Mouse (Mus musculus): ENCODE data around the gene Gtpbp8. TPM values are rescaled to one million over a fixed set of nuclear protein-coding genes. Genes with fewer than 3 reads are reported as not detected.

Gene Gtpbp8
- polyA plus RNA-seq (2015; fragmentation: Nextera tagmentation; extraction: Ambion mirVana): 26.8 and 28.0 TPM in 2 replicates

GRCm38 (mm10) chr16:44745866-44746562 is at the start of gene Gtpbp8:
Gene Gtpbp8, minus strand, starts transcription at chr16:44746363.
- DNase-seq (ENCODE audit: low spot score): peak; percentile 76

DNA sequence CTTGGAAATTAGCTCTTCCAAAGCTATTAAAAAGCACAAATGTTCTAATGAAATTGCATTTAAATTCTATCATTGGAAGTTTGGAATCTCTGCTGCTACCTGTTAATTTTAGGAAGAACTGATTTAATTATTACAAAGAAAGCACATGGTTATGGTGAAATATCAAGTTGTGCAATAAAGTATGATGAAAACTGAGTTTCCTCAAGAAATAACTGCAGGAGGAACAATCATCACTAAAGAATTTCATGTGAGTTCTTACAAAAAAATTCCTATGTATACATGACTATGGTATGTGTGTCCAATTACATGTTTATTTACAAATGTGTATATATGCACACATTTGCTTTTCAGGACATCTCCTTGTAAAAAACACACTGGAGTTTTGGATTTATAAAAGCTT is 48.3 kb upstream of the Gtpbp8 start:
- no peak for DNase-seq (ENCODE audit: low spot score)

GRCm38 (mm10) chr16:44786934-44787333 is 40.8 kb upstream of the Gtpbp8 start:
- DNase-seq (ENCODE audit: low spot score): no peak

- no peak for DNase-seq (ENCODE audit: low spot score)
Measured at GRCm38 (mm10) chr16:44780751-44781150, 34.6 kb upstream of the Gtpbp8 start.

- DNase-seq (ENCODE audit: low spot score): no peak
Measured at GRCm38 (mm10) chr16:44779494-44779893, 33.3 kb upstream of the Gtpbp8 start.

GRCm38 (mm10) chr16:44778538-44779147 is 32.5 kb upstream of the Gtpbp8 start:
- peak; percentile 50 for DNase-seq (ENCODE audit: low spot score)

DNA sequence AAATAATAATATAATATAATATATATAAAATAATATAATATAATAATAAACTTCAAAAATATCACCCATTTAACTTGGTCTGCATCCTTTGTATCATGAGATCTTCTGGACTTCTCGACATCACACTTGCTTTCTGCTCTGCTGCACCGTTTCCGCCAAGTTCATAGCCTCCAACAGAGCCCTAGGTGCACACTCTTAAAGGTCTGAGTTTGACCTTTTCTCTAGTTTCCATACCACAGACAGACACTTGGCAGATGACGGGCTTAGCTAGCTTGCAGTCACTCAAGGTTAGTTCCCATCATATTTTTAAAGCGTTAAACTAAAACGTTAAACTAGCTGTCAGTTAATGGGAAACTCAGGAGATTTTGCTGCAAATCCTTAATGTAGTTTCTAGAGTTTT is 28.0 kb upstream of the Gtpbp8 start:
- DNase-seq (ENCODE audit: low spot score): no peak

GRCm38 (mm10) chr16:44773673-44774072 is 27.5 kb upstream of the Gtpbp8 start:
- DNase-seq (ENCODE audit: low spot score): no peak

DNA sequence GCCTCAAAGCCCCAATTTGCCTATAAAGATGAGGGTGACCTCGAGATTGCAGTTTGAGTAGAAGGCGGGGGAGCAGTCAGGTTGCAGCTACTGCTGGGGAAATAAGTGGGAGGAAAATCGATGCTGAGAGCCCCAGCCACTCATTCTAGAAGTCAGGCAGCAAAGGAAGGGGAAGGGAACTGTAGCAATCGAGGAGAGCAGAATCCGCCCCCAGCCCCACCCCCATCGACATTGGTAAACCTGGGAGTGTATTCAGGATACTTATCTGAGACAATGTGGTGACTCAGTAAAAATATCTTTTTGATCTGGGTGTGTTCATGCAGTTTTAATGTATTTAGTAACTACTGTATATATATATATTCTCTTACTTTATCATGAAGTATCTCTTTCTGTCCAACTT is 26.4 kb upstream of the Gtpbp8 start:
- no peak for DNase-seq (ENCODE audit: low spot score)

GRCm38 (mm10) chr16:44767967-44768366 is 21.8 kb upstream of the Gtpbp8 start:
- DNase-seq (ENCODE audit: low spot score): peak; percentile 45

GRCm38 (mm10) chr16:44767506-44767905 is 21.3 kb upstream of the Gtpbp8 start:
- DNase-seq (ENCODE audit: low spot score): no peak

DNA sequence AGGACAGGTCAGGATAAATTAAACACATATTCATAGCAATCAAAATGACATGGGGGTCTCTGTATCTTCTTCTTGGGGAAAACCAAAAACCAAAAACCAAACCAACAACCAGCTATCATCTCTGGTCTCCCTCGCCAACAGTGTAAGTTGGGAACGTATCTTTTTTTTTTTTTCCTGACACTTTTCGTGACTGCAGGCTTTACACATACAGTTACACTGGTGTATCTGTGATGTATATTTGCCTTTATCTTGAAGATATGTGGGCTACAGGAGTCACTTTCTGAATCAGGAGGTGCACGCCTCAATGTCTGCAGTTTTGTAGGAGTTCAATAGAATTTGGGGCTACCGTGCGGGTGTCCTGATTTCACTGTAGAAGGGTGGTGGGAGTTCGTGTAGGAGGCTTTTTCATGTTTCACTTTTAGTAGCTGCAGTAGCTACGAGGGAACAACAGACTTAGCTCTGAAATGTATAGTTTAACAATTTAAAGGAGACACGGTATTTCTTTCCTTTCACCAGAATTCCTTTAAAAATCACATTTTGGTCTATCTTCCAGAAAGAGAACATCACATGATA is 20.2 kb upstream of the Gtpbp8 start:
- no peak for DNase-seq (ENCODE audit: low spot score)

DNA sequence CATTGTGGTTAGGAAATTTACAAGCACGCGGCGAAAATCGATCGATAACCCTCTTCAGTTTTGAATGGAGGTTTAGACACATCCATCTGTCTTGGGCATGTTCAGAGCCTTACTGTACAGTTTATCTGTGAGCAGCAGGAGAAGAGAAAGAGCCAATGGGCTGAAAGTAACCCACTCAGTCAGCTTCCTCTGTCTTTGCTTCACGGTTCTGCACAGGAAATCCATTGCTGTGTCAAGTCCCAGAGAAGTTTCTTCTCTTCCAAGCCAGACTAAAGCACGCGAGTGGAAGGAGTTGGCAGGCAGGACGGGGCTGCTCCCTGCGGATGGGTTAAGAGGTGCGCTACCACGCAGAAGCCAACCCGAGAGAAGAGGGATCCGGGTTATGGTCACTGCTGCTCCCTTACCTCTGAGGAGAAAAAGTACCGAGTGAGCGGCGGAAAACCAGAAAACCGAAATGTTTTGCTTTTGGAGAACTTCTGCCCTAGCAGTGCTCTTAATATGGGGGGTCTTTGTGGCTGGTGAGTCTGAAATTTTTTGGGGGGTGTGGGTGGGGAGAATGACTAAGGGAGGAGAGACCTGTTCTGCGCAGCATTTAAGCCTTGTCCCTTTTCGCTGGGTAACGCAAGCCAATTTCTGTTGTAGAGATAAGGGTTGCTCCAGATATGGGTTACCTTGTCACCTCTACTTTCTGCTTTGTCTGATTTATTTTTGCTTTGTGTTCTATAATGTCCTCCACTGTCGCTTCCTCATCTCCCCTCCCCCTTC is 19.6 kb upstream of the Gtpbp8 start, which contains the start of gene Cd200r1:
TSS of gene Cd200r1 (plus strand) at position 182 of the 765 bp plus-strand sequence.
- peak; percentile 49 for DNase-seq (ENCODE audit: low spot score)

- DNase-seq (ENCODE audit: low spot score): no peak
Measured at GRCm38 (mm10) chr16:44761811-44762210, 15.6 kb upstream of the Gtpbp8 start.

GRCm38 (mm10) chr16:44757700-44758099 is 11.5 kb upstream of the Gtpbp8 start:
- no peak for DNase-seq (ENCODE audit: low spot score)

- no peak for DNase-seq (ENCODE audit: low spot score)
Measured at GRCm38 (mm10) chr16:44748007-44748406, 1.8 kb upstream of the Gtpbp8 start.

- no peak for DNase-seq (ENCODE audit: low spot score)
Measured at GRCm38 (mm10) chr16:44745471-44745865, 695 bp downstream of the Gtpbp8 start.

DNA sequence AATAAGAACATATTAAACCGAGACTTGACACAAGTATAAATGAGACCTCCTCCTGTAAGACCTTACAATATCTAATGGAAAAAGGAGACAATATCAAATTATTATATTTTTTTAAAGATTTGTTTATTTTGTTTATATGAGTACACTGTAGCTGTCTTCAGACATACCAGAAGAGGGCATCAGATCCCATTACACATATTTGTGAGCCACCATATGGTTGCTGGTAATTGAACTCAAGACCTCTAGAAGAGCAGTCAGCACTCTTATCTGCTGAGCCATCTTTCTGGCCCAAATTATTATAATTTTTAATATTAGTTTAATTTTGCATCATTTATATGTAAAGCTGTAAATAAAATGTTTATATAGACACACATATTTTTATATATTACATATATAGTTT is 3.4 kb downstream of the Gtpbp8 start:
- DNase-seq (ENCODE audit: low spot score): no peak

- DNase-seq (ENCODE audit: low spot score): no peak
Measured at GRCm38 (mm10) chr16:44736118-44736517, 10.0 kb downstream of the Gtpbp8 start.

GRCm38 (mm10) chr16:44735676-44736075 is 10.5 kb downstream of the Gtpbp8 start:
- no peak for DNase-seq (ENCODE audit: low spot score)

GRCm38 (mm10) chr16:44734059-44734458 is 12.1 kb downstream of the Gtpbp8 start:
- no peak for DNase-seq (ENCODE audit: low spot score)

- no peak for DNase-seq (ENCODE audit: low spot score)
Measured at GRCm38 (mm10) chr16:44727525-44727924, 18.6 kb downstream of the Gtpbp8 start.

Measured in thymus, postnatal 0 days (tissue).